Mouse (Mus musculus) large intestine, adult 2 months (tissue): ENCODE data around the gene Ptges. TPM values are rescaled to one million over a fixed set of nuclear protein-coding genes. Genes with fewer than 3 reads are reported as not detected.
"Not testable (repeated sequence)": the region's sequence is repeated elsewhere in the genome, so short reads cannot be mapped to it uniquely, and the experiment has no call there.

Experiments used
- DNase-seq: peaks from one replicate; pipeline ENCODE4 v3.0.0-alpha.2; 2012; ENCODE audit warnings: low read depth, low spot score
- WGBS: fragments of 180-500 bp; shearing (Covaris S2); methylation state at CpG from one replicate; pipeline ENCODE4 v1.1.7; 2018; 5-methylcytosine and 5-hydroxymethylcytosine counted together
- polyA plus RNA-seq: library from polyadenylated mRNA; depleted of rRNA; stranded (reverse); fragments of >200 nt; gene quantifications from 2 replicates; pipeline ENCODE4 v1.2.3, GENCODE M21; 2012

The Ptges gene
- polyA plus RNA-seq, 1 experiment, result 9.6 TPM

- 79% methylated on average over 3 of the region's 3 CpGs for WGBS
- no peak for DNase-seq
These were observed 2.3 kb upstream of the Ptges start for GRCm38 (mm10) chr2:30931922-30932321.

GRCm38 (mm10) chr2:30930846-30931245 lies 1.2 kb upstream of the Ptges start:
- not testable (repeated sequence) for DNase-seq
- WGBS, result 90% methylated on average over 2 of the region's 2 CpGs

- DNase-seq, result peak; percentile 80
- 12% methylated on average over 12 of the region's 12 CpGs for WGBS
These were observed 675 bp downstream of the Ptges start for GRCm38 (mm10) chr2:30928893-30929482.

GRCm38 (mm10) chr2:30927844-30928628 lies 1.6 kb downstream of the Ptges start:
- no peak for DNase-seq
- WGBS, result 27% methylated on average over 14 of the region's 14 CpGs

- 69% methylated on average over 9 of the region's 9 CpGs for WGBS
These were observed 2.4 kb downstream of the Ptges start for GRCm38 (mm10) chr2:30927151-30927781.

GRCm38 (mm10) chr2:30926381-30926780 lies 3.3 kb downstream of the Ptges start:
- WGBS, result 62% methylated on average over 4 of the region's 4 CpGs
- no peak for DNase-seq

More at GRCm38 (mm10) chr2:30927151-30927781, 2.4 kb downstream of the Ptges start:
- DNase-seq, result no peak

GRCm38 (mm10) chr2:30925181-30925580 lies 4.5 kb downstream of the Ptges start:
- 80% methylated on average over 4 of the region's 4 CpGs for WGBS
- DNase-seq, result no peak

- 72% methylated on average over 3 of the region's 3 CpGs for WGBS
- no peak for DNase-seq
These were observed 6.6 kb downstream of the Ptges start for GRCm38 (mm10) chr2:30923099-30923498.

- 13% methylated on average over 7 of the region's 7 CpGs for WGBS
- DNase-seq, result peak; percentile 86
These were observed 9.4 kb downstream of the Ptges start for GRCm38 (mm10) chr2:30920216-30920615.

GRCm38 (mm10) chr2:30918780-30919329 lies 10.8 kb downstream of the Ptges start:
- 34% methylated on average over 8 of the region's 8 CpGs for WGBS
- DNase-seq, result no peak

GRCm38 (mm10) chr2:30918126-30918525 lies 11.5 kb downstream of the Ptges start:
- no peak for DNase-seq
- WGBS, result 85% methylated on average over 6 of the region's 6 CpGs

- DNase-seq, result no peak
- 84% methylated on average over 7 of the region's 7 CpGs for WGBS
These were observed 12.0 kb downstream of the Ptges start for GRCm38 (mm10) chr2:30917649-30918048.

- not testable (repeated sequence) for DNase-seq
- 82% methylated on average over 6 of the region's 6 CpGs for WGBS
These were observed 13.7 kb downstream of the Ptges start for GRCm38 (mm10) chr2:30915933-30916332.

- DNase-seq, result no peak
- 88% methylated on average over 5 of the region's 5 CpGs for WGBS
These were observed 14.3 kb downstream of the Ptges start for GRCm38 (mm10) chr2:30915376-30915775.

GRCm38 (mm10) chr2:30914836-30915235 lies 14.8 kb downstream of the Ptges start:
- WGBS, result 87% methylated on average over 3 of the region's 3 CpGs

GRCm38 (mm10) chr2:30913022-30913421 lies 16.6 kb downstream of the Ptges start:
- DNase-seq, result no peak
- 62% methylated on average over 8 of the region's 8 CpGs for WGBS

More at GRCm38 (mm10) chr2:30914836-30915235, 14.8 kb downstream of the Ptges start:
- no peak for DNase-seq

GRCm38 (mm10) chr2:30912291-30912773 lies 17.3 kb downstream of the Ptges start:
- WGBS, result 9% methylated on average over 4 of the region's 4 CpGs
- no peak for DNase-seq

GRCm38 (mm10) chr2:30906641-30907040 lies 23.0 kb downstream of the Ptges start:
- no peak for DNase-seq
- WGBS, result 77% methylated on average over 4 of the region's 4 CpGs

GRCm38 (mm10) chr2:30905906-30906305 lies 23.8 kb downstream of the Ptges start:
- 85% methylated on average over 8 of the region's 8 CpGs for WGBS
- DNase-seq, result no peak

GRCm38 (mm10) chr2:30904991-30905390 lies 24.7 kb downstream of the Ptges start:
- WGBS, result 50% methylated on average over 7 of the region's 7 CpGs
- no peak for DNase-seq
